Mouse (Mus musculus): ENCODE measurements around the gene Sirpa. TPM values are rescaled to one million over a fixed set of nuclear protein-coding genes. Genes with fewer than 3 reads are reported as not detected.

Gene Sirpa
- polyA plus RNA-seq (2016; fragmentation: Nextera tagmentation; extraction: Ambion mirVana): 14.4 and 18.6 TPM in 2 replicates

DNA sequence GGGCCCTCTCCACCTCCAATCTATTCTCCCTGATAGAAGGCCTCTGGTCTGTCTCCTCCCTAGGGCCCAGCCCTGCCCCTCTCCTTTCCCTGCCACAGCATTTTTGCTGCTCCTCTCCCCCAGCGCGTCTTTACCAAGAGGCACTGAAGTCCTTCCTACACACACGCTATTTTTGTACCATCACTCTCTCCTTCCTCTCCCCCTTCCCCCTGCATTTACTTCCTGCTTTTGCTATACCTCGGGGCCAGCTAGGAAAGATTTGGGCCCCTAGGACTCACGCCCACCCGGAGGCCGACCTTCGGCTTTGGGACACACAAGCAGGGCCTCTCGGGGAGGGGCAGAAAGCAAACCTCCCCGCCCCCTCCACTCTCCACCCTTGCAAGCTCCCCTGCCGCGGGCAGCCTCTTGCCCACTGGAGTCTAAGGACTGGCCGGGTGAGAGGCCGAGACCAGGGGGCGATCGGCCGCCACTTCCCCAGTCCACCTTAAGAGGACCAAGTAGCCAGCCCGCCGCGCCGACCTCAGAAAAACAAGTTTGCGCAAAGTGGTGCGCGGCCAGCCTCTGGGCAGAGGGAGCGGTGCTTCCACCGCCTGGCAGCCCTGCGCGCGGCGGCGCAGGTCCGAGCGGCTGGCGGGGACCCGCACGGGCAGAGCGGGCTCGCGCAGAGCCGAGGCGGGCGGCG lies at the start of gene Sirpa:
Gene Sirpa, plus strand, starts transcription at position 377 of the 682 bp plus-strand sequence.
- no peaks in the 10 kb centered on the region for H3K9me3 ChIP-seq (replicated peaks)
- no peaks in the 10 kb centered on the region for H3K36me3 ChIP-seq
- H3K27me3 ChIP-seq (replicated peaks): no peaks in the 10 kb centered on the region
- peaks cover 48% of the 10 kb centered on the region for H3K4me1 ChIP-seq (replicated peaks)
- peak; percentile 79 for ATAC-seq (ENCODE audit: insufficient number of reproducible peaks, low FRiP score)
- 0% methylated on average over 39 of the region's 43 CpGs for WGBS
- H3K4me2 ChIP-seq: peak within 1 kb of the TSS; percentile 72
- H3K27ac ChIP-seq (ENCODE audit: poor library complexity, severe bottlenecking): peak within 1 kb of the TSS; percentile 98
- H3K9ac ChIP-seq: peak within 1 kb of the TSS; percentile 96
- peak within 1 kb of the TSS; percentile 70 for H3K4me3 ChIP-seq

DNA sequence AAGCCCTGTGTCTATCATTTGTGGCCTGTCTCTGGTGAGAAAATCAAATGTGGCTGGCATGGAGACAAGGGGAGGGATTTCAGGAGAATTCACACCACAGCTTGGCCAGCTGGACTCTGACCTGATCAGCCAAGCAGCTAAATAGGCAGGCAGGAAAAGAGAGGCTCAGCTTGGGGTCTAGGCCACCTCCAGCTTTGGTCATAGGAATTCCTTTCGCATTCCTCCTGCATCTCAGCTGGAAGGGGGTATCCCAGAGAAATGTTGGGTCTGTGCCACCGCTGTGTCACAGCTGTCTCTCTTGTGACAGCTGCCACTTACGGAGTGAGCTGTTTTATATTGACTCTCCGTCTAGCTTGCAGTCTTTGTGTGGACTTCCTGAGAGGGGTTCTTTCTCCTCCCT lies 48.2 kb upstream of the Sirpa start:
- Histone ChIP-seq H3K4me2 (no peak overlapping the region), H3K36me3 (no peaks in the 10 kb centered on the region), H3K27ac (ENCODE audit: poor library complexity, severe bottlenecking) (no peak overlapping the region), H3K4me1 (replicated peaks) (peaks cover 10% of the 10 kb centered on the region), H3K9ac (no peak overlapping the region), H3K4me3 (no peak overlapping the region), H3K9me3 (replicated peaks) (no peaks in the 10 kb centered on the region), H3K27me3 (replicated peaks) (no peaks in the 10 kb centered on the region)
- WGBS: 28% methylated on average over 4 of the region's 4 CpGs
- ATAC-seq (ENCODE audit: insufficient number of reproducible peaks, low FRiP score): no peak

DNA sequence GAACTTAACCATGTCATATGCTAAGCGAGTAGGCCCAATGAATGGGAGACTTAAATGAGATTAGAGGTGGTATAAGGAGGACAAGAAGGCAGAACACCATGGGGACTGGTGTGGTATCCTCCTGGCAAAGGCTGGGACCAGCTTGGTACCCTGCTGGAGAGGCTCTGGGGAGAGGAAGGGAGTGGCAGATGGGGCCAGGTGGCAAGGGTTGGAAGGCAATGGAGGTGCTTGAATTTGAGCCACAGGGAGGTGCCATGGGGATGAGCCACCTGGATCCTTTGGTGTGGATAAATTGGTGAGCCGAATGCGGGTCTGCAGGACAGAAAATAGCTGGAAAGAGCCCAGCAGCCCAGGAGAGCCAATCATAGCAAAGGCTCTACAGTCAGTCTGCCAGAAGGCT lies 47.7 kb upstream of the Sirpa start:
- WGBS: 65% methylated on average over 3 of the region's 3 CpGs
- Histone ChIP-seq H3K4me2 (no peak overlapping the region), H3K36me3 (no peaks in the 10 kb centered on the region), H3K9ac (no peak overlapping the region), H3K27me3 (replicated peaks) (no peaks in the 10 kb centered on the region), H3K4me3 (no peak overlapping the region), H3K9me3 (replicated peaks) (no peaks in the 10 kb centered on the region), H3K4me1 (replicated peaks) (peaks cover 10% of the 10 kb centered on the region), H3K27ac (ENCODE audit: poor library complexity, severe bottlenecking) (no peak overlapping the region)
- ATAC-seq (ENCODE audit: insufficient number of reproducible peaks, low FRiP score): no peak

DNA sequence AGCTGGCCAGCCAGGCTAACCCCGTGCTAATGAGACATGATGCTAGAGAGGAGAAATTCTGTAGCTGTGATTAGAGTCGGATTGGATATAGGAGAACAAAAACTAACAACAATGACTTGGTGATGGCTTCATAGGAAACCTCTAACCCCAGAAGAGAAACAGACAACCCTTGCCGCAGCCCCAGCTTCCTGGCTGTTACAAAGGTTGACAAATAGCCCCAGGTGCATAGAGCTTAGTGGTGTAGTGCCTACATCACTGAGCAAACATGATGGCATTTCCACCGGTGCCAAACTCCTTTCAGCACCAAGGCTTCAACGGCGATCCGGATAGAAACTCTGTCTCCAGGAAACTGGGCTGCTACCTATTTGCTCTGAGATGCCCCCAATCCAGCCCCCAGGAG lies 47.0 kb upstream of the Sirpa start:
- H3K4me2 ChIP-seq: no peak overlapping the region
- no peaks in the 10 kb centered on the region for H3K27me3 ChIP-seq (replicated peaks)
- H3K4me1 ChIP-seq (replicated peaks): peaks cover 10% of the 10 kb centered on the region

GRCm38 (mm10) chr2:129546772-129547171 lies 45.9 kb upstream of the Sirpa start:
- Histone ChIP-seq H3K9me3 (replicated peaks) (no peaks in the 10 kb centered on the region), H3K27ac (ENCODE audit: poor library complexity, severe bottlenecking) (no peak overlapping the region), H3K4me3 (no peak overlapping the region), H3K4me2 (no peak overlapping the region), H3K36me3 (no peaks in the 10 kb centered on the region), H3K4me1 (replicated peaks) (peaks cover 15% of the 10 kb centered on the region), H3K27me3 (replicated peaks) (no peaks in the 10 kb centered on the region), H3K9ac (no peak overlapping the region)
- ATAC-seq (ENCODE audit: insufficient number of reproducible peaks, low FRiP score): no peak
- WGBS: 69% methylated on average over 3 of the region's 3 CpGs

More for the DNA sequence above, 47.0 kb upstream of the Sirpa start:
- Histone ChIP-seq H3K36me3 (no peaks in the 10 kb centered on the region), H3K27ac (ENCODE audit: poor library complexity, severe bottlenecking) (no peak overlapping the region), H3K9ac (no peak overlapping the region), H3K9me3 (replicated peaks) (no peaks in the 10 kb centered on the region), H3K4me3 (no peak overlapping the region)
- 71% methylated on average over 7 of the region's 7 CpGs for WGBS
- ATAC-seq (ENCODE audit: insufficient number of reproducible peaks, low FRiP score): no peak

DNA sequence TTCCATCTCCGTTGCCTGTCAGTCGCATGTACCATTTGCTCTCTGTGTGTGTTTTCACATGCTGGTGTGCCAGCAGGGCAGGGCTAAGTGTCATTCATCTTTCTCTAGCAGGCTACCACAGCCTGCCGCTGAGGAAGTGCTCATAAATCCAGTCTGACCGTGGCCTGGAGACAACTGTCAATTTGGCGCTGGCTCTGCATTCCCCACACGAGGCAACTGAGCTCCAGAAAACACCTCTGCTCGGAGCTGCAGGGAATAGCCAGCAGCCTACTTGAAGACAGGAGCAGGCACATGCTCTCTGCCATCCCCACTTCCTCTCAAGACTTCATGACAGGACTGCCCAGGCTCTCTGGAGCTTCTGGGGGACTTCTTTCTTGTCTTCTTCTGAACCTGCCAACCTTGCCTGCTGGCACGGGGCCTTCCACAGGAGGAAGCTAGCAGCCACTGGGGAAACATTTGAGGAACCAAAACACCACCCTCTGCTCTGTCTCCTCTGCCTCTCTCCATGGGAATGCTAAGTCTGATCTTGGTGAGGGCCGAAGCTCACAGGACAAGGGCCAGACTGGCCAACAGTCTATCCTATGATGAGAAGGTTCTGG lies 43.0 kb upstream of the Sirpa start:
- Histone ChIP-seq H3K36me3 (no peaks in the 10 kb centered on the region), H3K4me3 (no peak overlapping the region), H3K9ac (no peak overlapping the region), H3K4me2 (no peak overlapping the region), H3K27ac (ENCODE audit: poor library complexity, severe bottlenecking) (no peak overlapping the region), H3K4me1 (replicated peaks) (peaks cover 10% of the 10 kb centered on the region), H3K9me3 (replicated peaks) (no peaks in the 10 kb centered on the region), H3K27me3 (replicated peaks) (no peaks in the 10 kb centered on the region)
- WGBS: 57% methylated on average over 9 of the region's 9 CpGs
- no peak for ATAC-seq (ENCODE audit: insufficient number of reproducible peaks, low FRiP score)

- Histone ChIP-seq H3K4me3 (no peak overlapping the region), H3K27ac (ENCODE audit: poor library complexity, severe bottlenecking) (no peak overlapping the region), H3K4me1 (replicated peaks) (0 out of 2 replicates have a peak, but pooled peaks cover 6% of the 10 kb centered on the region), H3K36me3 (no peaks in the 10 kb centered on the region), H3K9ac (no peak overlapping the region), H3K4me2 (no peak overlapping the region), H3K27me3 (replicated peaks) (no peaks in the 10 kb centered on the region), H3K9me3 (replicated peaks) (no peaks in the 10 kb centered on the region)
- WGBS: 58% methylated on average over 2 of the region's 2 CpGs
- no peak for ATAC-seq (ENCODE audit: insufficient number of reproducible peaks, low FRiP score)
Observed at GRCm38 (mm10) chr2:129550781-129551180, 41.9 kb upstream of the Sirpa start.

- Histone ChIP-seq H3K4me3 (no peak overlapping the region), H3K27ac (ENCODE audit: poor library complexity, severe bottlenecking) (no peak overlapping the region), H3K4me2 (no peak overlapping the region), H3K36me3 (no peaks in the 10 kb centered on the region), H3K27me3 (replicated peaks) (no peaks in the 10 kb centered on the region), H3K9ac (no peak overlapping the region), H3K4me1 (replicated peaks) (peaks cover 14% of the 10 kb centered on the region), H3K9me3 (replicated peaks) (no peaks in the 10 kb centered on the region)
- ATAC-seq (ENCODE audit: insufficient number of reproducible peaks, low FRiP score): no peak
- WGBS: 73% methylated on average over 6 of the region's 6 CpGs
Observed at GRCm38 (mm10) chr2:129556081-129556480, 36.6 kb upstream of the Sirpa start.

DNA sequence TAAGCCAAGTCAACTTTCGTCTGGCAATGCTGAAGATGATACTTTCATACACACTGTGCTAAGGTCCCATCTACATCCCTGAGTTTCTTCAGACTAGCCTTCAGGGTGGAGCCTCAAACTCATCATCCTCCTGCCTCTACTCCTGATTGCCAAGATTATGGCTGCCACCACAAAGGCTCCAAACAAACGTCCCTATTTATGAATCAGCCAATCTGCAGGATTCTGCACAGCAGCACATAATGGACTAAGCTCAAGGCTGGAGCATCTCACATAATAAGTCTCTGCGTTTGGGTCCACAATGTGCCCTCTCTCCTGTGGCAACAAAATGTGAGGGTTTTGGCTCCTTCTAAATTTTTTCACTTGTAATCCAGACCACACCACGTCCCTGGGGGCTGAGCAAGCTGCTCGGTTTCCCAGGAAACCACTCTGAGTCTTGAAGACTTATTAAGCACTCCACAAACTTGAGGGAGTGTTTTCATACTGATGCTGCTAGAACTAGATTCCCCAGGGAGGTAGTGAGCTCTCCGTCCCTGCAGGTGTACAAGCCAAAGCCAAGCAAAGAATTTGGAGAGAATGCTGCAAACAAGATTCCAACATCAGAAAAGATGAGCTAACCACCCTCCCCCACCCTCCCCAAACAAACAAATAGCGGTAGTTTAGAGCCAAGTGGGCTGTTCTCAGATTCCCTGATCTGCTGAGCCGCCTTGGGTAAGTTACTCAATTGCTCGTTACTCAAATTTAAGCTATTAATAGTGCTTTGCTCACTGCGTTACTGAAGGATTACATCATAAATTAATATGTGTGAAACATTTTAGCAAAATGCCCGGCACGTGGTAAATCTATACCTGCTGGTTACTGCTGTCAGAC lies 34.4 kb upstream of the Sirpa start:
- ATAC-seq (ENCODE audit: insufficient number of reproducible peaks, low FRiP score): no peak
- 52% methylated on average over 12 of the region's 12 CpGs for WGBS
- peaks cover 13% of the 10 kb centered on the region for H3K4me1 ChIP-seq (replicated peaks)

GRCm38 (mm10) chr2:129558875-129559219 lies 33.8 kb upstream of the Sirpa start:
- no peaks in the 10 kb centered on the region for H3K36me3 ChIP-seq
- 34% methylated on average over 3 of the region's 3 CpGs for WGBS
- no peak overlapping the region for H3K4me3 ChIP-seq
- H3K27me3 ChIP-seq (replicated peaks): no peaks in the 10 kb centered on the region
- ATAC-seq (ENCODE audit: insufficient number of reproducible peaks, low FRiP score): no peak
- H3K9ac ChIP-seq: no peak overlapping the region
- no peak overlapping the region for H3K27ac ChIP-seq (ENCODE audit: poor library complexity, severe bottlenecking)
- peaks cover 13% of the 10 kb centered on the region for H3K4me1 ChIP-seq (replicated peaks)
- H3K9me3 ChIP-seq (replicated peaks): no peaks in the 10 kb centered on the region
- H3K4me2 ChIP-seq: no peak overlapping the region

More for the DNA sequence above, 34.4 kb upstream of the Sirpa start:
- no peak overlapping the region for H3K4me2 ChIP-seq
- no peaks in the 10 kb centered on the region for H3K27me3 ChIP-seq (replicated peaks)
- no peak overlapping the region for H3K27ac ChIP-seq (ENCODE audit: poor library complexity, severe bottlenecking)
- no peaks in the 10 kb centered on the region for H3K36me3 ChIP-seq
- H3K4me3 ChIP-seq: no peak overlapping the region
- H3K9ac ChIP-seq: no peak overlapping the region
- no peaks in the 10 kb centered on the region for H3K9me3 ChIP-seq (replicated peaks)

DNA sequence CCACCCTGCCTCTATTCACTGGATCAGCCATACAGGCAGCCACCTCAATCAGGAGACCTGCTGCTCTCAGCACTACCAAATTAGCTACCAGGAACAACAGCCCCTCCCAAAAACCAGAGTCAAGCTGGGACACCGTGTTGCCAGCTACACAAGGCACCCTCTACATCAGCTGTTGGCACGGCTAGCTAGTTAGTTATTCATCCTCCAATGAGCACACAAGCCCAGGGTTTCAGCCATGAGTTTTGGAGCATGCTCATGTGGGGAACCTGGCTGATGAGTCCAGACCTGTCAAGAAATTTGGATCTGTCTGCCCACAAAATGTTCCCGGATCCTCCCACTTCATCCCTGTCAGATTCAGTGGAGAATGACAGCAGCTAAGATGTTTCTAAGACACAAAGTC lies 30.8 kb upstream of the Sirpa start:
- H3K4me2 ChIP-seq: no peak overlapping the region
- no peak overlapping the region for H3K4me3 ChIP-seq
- no peak overlapping the region for H3K9ac ChIP-seq
- H3K4me1 ChIP-seq (replicated peaks): peaks cover 13% of the 10 kb centered on the region
- H3K27me3 ChIP-seq (replicated peaks): no peaks in the 10 kb centered on the region
- H3K27ac ChIP-seq (ENCODE audit: poor library complexity, severe bottlenecking): no peak overlapping the region
- no peak for ATAC-seq (ENCODE audit: insufficient number of reproducible peaks, low FRiP score)
- 66% methylated on average over 3 of the region's 3 CpGs for WGBS
- no peaks in the 10 kb centered on the region for H3K9me3 ChIP-seq (replicated peaks)
- no peaks in the 10 kb centered on the region for H3K36me3 ChIP-seq
